Mouse (Mus musculus) neural tube, embryonic 11.5 days (tissue): ENCODE measurements around the gene Gm45713. TPM values are rescaled to one million over a fixed set of nuclear protein-coding genes. Genes with fewer than 3 reads are reported as not detected.
"Not testable (repeated sequence)": the region's sequence is repeated elsewhere in the genome, so short reads cannot be mapped to it uniquely, and the experiment has no call there.

Source experiments
- ATAC-seq: fragments of 200-750 bp; cut with Nextera tagmentation; 2 replicates; pipeline ENCODE4 v1.8.0; 2017; ENCODE audit warnings: moderate number of reproducible peaks, mild to moderate bottlenecking, moderate TSS enrichment, moderate library complexity; ENCODE audit not compliant: insufficient read depth, low FRiP score, low TSS enrichment
- DNase-seq: peaks from one replicate; pipeline ENCODE4 v3.0.0-alpha.2; 2015; ENCODE audit warnings: low spot score
- H3K27ac ChIP-seq: fragments of 300-500 bp; sonication (generic); 2 replicates; pipeline ENCODE4 v1.5.1; 2014; ENCODE audit warnings: low read depth, mild to moderate bottlenecking, low read length
- H3K27me3 ChIP-seq: fragments of 300-500 bp; sonication (generic); 2 replicates; pipeline ENCODE4 v1.6.1; 2014; ENCODE audit warnings: mild to moderate bottlenecking, low read length, mixed read lengths; ENCODE audit not compliant: control insufficient read depth, insufficient read depth
- H3K36me3 ChIP-seq: fragments of 300-500 bp; sonication (generic); 2 replicates; pipeline ENCODE4 v1.6.1; 2014; ENCODE audit warnings: mild to moderate bottlenecking, low read length, moderate library complexity, mixed read lengths; ENCODE audit not compliant: control insufficient read depth, insufficient read depth
- H3K4me1 ChIP-seq: fragments of 300-500 bp; sonication (generic); 2 replicates; pipeline ENCODE4 v1.6.1; 2014; ENCODE audit warnings: low read length, mixed read lengths; ENCODE audit not compliant: control insufficient read depth, insufficient read depth
- H3K4me2 ChIP-seq: fragments of 300-500 bp; sonication (generic); 2 replicates; pipeline ENCODE4 v1.6.1; 2014; ENCODE audit warnings: low read depth, mild to moderate bottlenecking, moderate library complexity
- H3K4me3 ChIP-seq: fragments of 300-500 bp; sonication (generic); 2 replicates; pipeline ENCODE4 v1.5.1; 2014; ENCODE audit warnings: low read depth, low read length
- H3K9ac ChIP-seq: fragments of 300-500 bp; sonication (generic); 2 replicates; pipeline ENCODE4 v1.6.1; 2014; ENCODE audit warnings: mild to moderate bottlenecking, low read length
- H3K9me3 ChIP-seq: fragments of 300-500 bp; sonication (generic); 2 replicates; pipeline ENCODE4 v1.6.1; 2016; ENCODE audit warnings: low read length; ENCODE audit not compliant: control insufficient read depth
- WGBS: fragments of 180-500 bp; shearing (Covaris S2); extraction: QIAGEN DNeasy Blood & Tissue Kit; methylation state at CpG from one replicate; pipeline ENCODE4 v1.1.7; 2014; 5-methylcytosine and 5-hydroxymethylcytosine counted together
- polyA plus RNA-seq: library from polyadenylated mRNA; unstranded; fragments of >200 nt; fragmentation: Nextera tagmentation; extraction: Ambion mirVana; gene quantifications from 2 replicates; pipeline ENCODE4 v1.2.1, GENCODE M21; 2014

Gm45713 gene
- polyA plus RNA-seq, 1 experiment from 2014 or later, result 0.21 TPM

DNA sequence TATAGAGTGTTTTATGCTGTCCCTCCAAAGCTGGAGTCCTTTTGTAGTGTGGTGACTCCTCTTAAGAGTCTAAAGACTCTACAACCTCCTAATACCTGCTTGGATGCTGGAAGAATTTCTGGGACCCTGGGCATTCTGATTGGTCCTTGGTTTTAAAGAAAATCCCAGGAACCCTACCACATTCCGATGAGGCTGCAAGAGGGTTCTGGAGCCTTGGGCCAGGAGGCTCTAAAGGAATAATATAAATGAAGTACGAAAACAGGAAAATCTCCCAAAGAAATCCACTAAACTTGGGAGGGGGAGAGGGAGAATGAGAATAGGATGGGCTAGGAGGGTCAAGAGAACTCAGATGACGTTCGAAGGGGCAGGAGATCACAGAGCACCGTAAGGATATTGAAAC lies 17.6 kb upstream of the Gm45713 start:
- Histone ChIP-seq H3K27ac (peak overlapping the region; percentile 50), H3K9me3 (no peaks in the 10 kb centered on the region), H3K4me1 (peaks cover 5% of the 10 kb centered on the region), H3K4me3 (peak overlapping the region; percentile 55), H3K36me3 (no peaks in the 10 kb centered on the region), H3K9ac (peak overlapping the region; percentile 77), H3K4me2 (peak overlapping the region; percentile 81), H3K27me3 (no peaks in the 10 kb centered on the region)
- DNase-seq (no peak), ATAC-seq (no peak)
- 5% methylated on average over 5 of the region's 5 CpGs for WGBS

DNA sequence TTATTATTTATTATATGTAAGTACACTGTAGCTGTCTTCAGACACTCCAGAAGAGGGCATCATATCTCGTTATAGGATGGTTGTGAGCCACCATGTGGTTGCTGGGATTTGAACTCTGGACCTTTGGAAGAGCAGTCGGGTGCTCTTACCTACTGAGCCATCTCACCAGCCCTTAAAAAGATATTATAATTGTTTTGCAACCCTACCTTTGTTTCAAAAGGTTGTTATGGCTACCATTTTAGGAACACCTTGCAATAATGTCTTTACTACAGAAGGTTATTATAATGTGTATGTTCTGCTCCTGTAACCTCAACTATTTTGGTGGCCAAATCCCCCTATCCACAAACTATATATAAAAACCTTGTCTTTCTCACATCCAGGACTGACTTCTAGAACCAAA lies 17.0 kb upstream of the Gm45713 start:
- not testable (repeated sequence) for ATAC-seq, DNase-seq, H3K4me2 ChIP-seq, H3K27ac ChIP-seq, H3K9me3 ChIP-seq, H3K27me3 ChIP-seq, H3K9ac ChIP-seq, H3K36me3 ChIP-seq, H3K4me1 ChIP-seq
- 86% methylated on average over 2 of the region's 2 CpGs for whole genome bisulfite sequencing
- peak overlapping the region; percentile 55 for H3K4me3 ChIP-seq

DNA sequence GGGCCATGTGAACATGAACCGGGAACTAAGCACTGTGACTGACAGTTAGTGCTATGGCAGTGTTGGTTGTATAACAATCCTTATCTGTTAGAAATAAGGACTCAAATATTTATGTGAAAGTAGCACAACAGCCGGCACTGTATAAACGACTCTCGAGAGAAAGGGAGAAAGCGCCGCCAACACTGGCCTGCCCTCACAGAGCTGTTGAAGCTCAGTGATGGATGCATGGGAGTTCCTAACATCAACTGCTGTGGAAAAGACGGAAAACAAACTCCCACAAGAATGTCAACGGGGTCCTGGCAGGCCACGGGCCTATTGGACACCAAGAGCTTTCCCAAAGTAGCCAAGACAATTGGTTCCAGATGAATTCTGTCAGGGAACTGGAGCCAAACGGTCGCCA lies 15.3 kb upstream of the Gm45713 start:
- Histone ChIP-seq H3K9me3 (no peaks in the 10 kb centered on the region), H3K4me3 (no peak overlapping the region), H3K36me3 (peaks cover 2% of the 10 kb centered on the region; the same call in 1 of the 2 replicates), H3K9ac (no peak overlapping the region), H3K4me2 (no peak overlapping the region), H3K27me3 (no peaks in the 10 kb centered on the region), H3K27ac (no peak overlapping the region), H3K4me1 (peaks cover 5% of the 10 kb centered on the region)
- ATAC-seq, result no peak
- no peak for DNase-seq
- WGBS, result 57% methylated on average over 11 of the region's 11 CpGs

DNA sequence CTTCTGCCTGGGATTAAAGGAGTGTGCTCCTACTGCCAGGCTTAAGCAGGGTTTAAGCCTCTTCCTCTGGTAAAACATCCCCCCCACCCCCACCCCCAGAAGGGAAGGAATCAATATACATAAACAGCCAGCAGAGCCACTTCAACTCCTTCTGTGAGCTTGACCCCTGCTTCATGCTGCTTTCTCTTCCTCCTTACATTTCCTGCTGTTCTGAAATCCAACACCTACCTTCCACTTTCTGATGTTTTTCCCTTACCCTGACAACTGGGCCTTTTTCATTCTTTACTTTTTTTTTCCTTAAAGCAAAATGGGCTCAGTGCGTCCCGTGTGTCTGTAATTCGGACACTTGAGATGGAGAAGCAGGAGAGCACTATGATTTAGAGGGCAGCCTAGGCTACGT lies 14.3 kb upstream of the Gm45713 start:
- Histone ChIP-seq H3K36me3 (peaks cover 2% of the 10 kb centered on the region; the same call in 1 of the 2 replicates), H3K27ac (no peak overlapping the region), H3K9me3 (no peaks in the 10 kb centered on the region), H3K27me3 (no peaks in the 10 kb centered on the region), H3K9ac (no peak overlapping the region), H3K4me1 (peaks cover 5% of the 10 kb centered on the region), H3K4me3 (no peak overlapping the region), H3K4me2 (no peak overlapping the region)
- no peak for DNase-seq
- no peak for ATAC-seq
- WGBS, result 60% methylated on average over 4 of the region's 4 CpGs

DNA sequence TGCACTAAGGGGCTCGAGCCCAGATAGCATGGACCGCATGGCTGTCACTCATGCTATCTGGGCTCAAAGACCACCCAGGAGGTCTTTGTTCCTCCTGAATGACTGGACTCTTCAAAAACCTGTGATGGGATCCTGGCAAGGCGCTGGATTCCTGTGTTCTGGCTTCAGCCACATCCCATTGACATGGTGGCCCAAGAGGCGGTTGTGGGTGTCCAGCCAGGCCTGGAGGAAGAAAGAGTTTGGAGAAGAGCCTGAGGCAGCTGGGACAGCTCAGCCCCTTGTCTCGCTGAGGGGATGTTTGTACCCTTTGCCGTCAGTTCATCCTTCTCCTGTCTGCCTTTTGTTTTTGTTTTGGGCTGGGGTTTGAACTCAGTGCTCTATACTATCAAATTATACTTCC lies 13.5 kb upstream of the Gm45713 start:
- peaks cover 5% of the 10 kb centered on the region for H3K4me1 ChIP-seq
- H3K4me3 ChIP-seq, result no peak overlapping the region
- H3K9me3 ChIP-seq, result no peaks in the 10 kb centered on the region
- H3K27me3 ChIP-seq, result no peaks in the 10 kb centered on the region
- H3K36me3 ChIP-seq, result peaks cover 2% of the 10 kb centered on the region; the same call in 1 of the 2 replicates
- DNase-seq, result no peak
- ATAC-seq, result no peak
- H3K9ac ChIP-seq, result no peak overlapping the region
- WGBS, result 41% methylated on average over 6 of the region's 6 CpGs
- H3K27ac ChIP-seq, result no peak overlapping the region
- no peak overlapping the region for H3K4me2 ChIP-seq

DNA sequence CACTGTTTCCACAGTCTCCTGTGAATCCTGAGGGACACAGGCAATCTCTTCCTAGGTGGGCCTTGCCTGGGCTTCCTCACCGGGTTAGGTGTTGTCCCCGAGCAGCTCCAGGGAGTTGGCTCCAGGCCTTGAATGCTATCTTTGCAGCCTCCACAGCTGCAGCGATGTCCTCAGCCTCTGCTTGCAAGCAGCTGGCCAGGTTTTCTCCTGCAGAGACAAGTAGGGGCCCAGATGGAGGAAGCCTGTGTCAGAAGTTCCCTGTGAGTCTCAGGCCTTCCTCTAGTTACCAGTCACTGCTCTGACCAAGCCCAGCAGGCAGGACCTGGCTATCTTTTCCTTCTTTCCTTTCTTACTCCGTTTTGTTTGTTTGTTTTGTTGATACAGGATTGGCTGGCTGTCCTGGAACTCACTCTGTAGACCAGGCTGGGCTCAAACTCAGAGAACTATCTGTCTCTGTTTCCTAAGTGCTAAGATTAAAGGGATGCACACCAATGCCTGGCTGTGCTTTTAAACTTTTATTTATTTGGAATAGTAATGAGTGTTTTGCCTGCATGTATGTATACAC lies 12.6 kb upstream of the Gm45713 start:
- no peak for ATAC-seq
- H3K9me3 ChIP-seq, result no peaks in the 10 kb centered on the region
- H3K4me3 ChIP-seq, result no peak overlapping the region
- H3K9ac ChIP-seq, result no peak overlapping the region; the same call in 1 of the 2 replicates
- H3K4me1 ChIP-seq, result peaks cover 4% of the 10 kb centered on the region
- no peak overlapping the region for H3K27ac ChIP-seq
- WGBS, result 73% methylated on average over 4 of the region's 4 CpGs
- H3K4me2 ChIP-seq, result no peak overlapping the region
- H3K27me3 ChIP-seq, result no peaks in the 10 kb centered on the region
- peaks cover 2% of the 10 kb centered on the region; the same call in 1 of the 2 replicates for H3K36me3 ChIP-seq
- DNase-seq, result no peak

DNA sequence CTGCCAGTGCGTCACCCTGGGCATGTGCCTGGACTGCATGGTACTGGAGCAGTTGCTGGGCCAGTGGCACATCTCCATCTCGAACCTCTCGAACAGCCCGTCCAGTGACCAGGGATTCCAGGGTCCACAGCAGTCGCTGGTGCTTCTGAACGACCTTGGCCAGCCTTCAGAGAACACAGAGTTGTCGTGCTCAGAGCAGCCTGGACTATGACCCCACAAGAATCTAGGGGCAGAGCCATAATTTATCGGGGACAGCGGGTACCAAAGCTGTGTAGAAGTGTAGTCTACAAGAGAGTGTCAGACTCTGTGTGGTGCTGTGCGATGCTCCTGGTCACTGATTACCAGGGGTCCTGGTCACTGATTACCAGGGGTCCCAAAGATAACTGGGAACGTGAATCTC lies 11.9 kb upstream of the Gm45713 start:
- 85% methylated on average over 11 of the region's 11 CpGs for WGBS
- Histone ChIP-seq H3K27ac (no peak overlapping the region), H3K4me3 (no peak overlapping the region), H3K4me2 (no peak overlapping the region), H3K9me3 (no peaks in the 10 kb centered on the region), H3K27me3 (no peaks in the 10 kb centered on the region), H3K4me1 (no peaks in the 10 kb centered on the region), H3K9ac (no peak overlapping the region), H3K36me3 (peaks cover 3% of the 10 kb centered on the region; the same call in 1 of the 2 replicates)
- DNase-seq, result no peak
- ATAC-seq, result no peak

DNA sequence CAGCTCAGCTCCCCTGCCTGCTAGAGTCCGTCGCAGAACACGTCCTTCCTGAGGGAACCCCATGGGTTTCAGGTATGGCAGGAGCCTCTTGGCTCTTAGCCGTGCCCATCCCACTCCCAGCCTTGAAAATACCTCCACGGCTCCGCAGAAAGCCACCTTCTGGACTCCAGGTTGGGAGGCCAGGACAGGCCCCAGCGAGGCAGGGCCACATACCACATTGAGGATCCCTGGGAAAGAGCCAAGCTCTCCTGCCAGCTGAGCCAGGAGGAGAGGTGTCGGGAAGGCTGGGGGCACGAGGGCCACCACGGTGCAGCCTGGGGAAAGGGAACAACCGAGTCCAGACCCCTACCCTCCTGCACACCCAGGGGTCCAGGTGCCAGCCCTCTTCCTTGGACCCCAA lies 11.2 kb upstream of the Gm45713 start:
- H3K4me1 ChIP-seq, result no peaks in the 10 kb centered on the region
- WGBS, result 96% methylated on average over 11 of the region's 11 CpGs
- H3K9ac ChIP-seq, result no peak overlapping the region
- H3K36me3 ChIP-seq, result peaks cover 6% of the 10 kb centered on the region; the same call in 1 of the 2 replicates
- DNase-seq (no peak), ATAC-seq (no peak)
- H3K27me3 ChIP-seq, result no peaks in the 10 kb centered on the region
- H3K27ac ChIP-seq, result no peak overlapping the region
- no peaks in the 10 kb centered on the region for H3K9me3 ChIP-seq
- H3K4me2 ChIP-seq, result no peak overlapping the region
- no peak overlapping the region for H3K4me3 ChIP-seq

DNA sequence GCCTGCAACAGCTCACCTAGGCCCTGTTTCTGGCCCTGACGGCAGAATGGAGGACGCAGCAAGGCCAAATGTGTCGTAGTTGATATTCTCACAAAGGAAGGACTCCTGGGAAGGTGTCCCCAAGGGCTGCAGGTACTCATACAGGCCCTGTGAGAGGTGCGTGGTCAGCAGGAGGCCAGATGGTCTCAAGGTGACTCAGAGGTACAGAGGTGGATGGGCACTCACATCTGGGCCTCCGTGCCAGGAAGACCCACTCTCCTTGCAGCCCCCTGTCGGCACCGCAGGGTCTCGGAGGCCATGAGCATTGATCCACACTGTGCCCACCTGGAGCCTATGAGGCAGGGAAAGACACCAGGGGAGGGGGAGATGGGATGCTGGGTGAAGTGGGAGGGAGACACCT lies 9.4 kb upstream of the Gm45713 start:
- H3K4me1 ChIP-seq, result no peaks in the 10 kb centered on the region
- WGBS, result 94% methylated on average over 8 of the region's 8 CpGs
- no peaks in the 10 kb centered on the region for H3K9me3 ChIP-seq
- ATAC-seq (no peak), DNase-seq (no peak)
- no peaks in the 10 kb centered on the region for H3K27me3 ChIP-seq
- no peak overlapping the region for H3K4me3 ChIP-seq
- H3K27ac ChIP-seq, result no peak overlapping the region
- no peak overlapping the region for H3K9ac ChIP-seq
- peaks cover 6% of the 10 kb centered on the region; the same call in 1 of the 2 replicates for H3K36me3 ChIP-seq
- H3K4me2 ChIP-seq, result no peak overlapping the region
